Mouse (Mus musculus): ENCODE measurements around the gene Hcn2.

DNA sequence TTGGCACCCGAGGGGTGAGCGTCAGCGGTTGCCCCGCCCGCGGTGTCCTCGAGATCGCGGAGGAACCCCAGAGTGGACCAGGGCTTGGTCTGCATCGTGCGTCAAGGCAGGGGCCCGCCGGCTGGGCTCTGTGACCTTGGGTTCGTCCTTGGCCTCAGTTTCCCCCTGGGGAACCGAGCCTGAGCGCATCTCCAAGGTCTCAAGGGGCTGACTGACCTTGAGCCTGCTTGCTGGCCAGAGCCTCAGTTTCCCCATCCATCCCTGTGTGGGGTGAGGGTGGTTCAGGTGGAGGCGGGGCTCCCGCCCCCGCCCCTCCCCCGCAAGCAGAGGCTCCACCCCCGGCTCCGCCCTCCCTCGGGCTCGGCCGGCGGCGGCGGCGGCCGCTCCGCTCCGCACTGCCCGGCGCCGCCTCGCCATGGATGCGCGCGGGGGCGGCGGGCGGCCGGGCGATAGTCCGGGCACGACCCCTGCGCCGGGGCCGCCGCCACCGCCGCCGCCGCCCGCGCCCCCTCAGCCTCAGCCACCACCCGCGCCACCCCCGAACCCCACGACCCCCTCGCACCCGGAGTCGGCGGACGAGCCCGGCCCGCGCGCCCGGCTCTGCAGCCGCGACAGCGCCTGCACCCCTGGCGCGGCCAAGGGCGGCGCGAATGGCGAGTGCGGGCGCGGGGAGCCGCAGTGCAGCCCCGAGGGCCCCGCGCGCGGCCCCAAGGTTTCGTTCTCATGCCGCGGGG, at the start of gene Hcn2:
- TF ChIP-seq CTCF (IDR thresholded peaks at IDR 0.05; ENCODE audit: low read depth) = no peak
- no peak for TF ChIP-seq EP300 (optimal IDR thresholded peaks at IDR 0.05)

Measured in stomach, postnatal 0 days (tissue).